Comparison of ENCODE assay signal across 9 mouse cellular contexts in genomic region chr5:31082935-31083625, GRCm38 (mm10). TPM values are rescaled to one million over a fixed set of nuclear protein-coding genes. Genes with fewer than 3 reads are reported as not detected.
DNase-seq lines count a peak whose midpoint lies in the region; ATAC-seq and TF ChIP-seq lines count a peak whose summit lies in the region.
"Had no signal": no experiment of that assay in that cellular context is flagged by ENCODE, and none has a peak within 500 bp of the region (broad histone marks: within the 10 kb centered on the region; RNA-seq: fewer than 3 reads in every experiment).

No protein-coding gene starts in this region.

- peaks cover 36% of the 10 kb centered on the region for H3K27me3 ChIP-seq in forebrain, embryonic 10.5 days (ENCODE audit: poor library complexity, severe bottlenecking)
- H3K27me3 ChIP-seq in forebrain, embryonic 14.5 days (replicated peaks; ENCODE audit: control insufficient read depth, insufficient read depth, low read length), result no peaks in the 10 kb centered on the region
- H3K27me3 ChIP-seq in hindbrain, embryonic 16.5 days (replicated peaks; ENCODE audit: control insufficient read depth, insufficient read depth, low read length), result no peaks in the 10 kb centered on the region

- no peak for DNase-seq in forebrain, embryonic 10.5 days (ENCODE audit: extremely low spot score, low spot score)
- DNase-seq in forebrain, embryonic 14.5 days (ENCODE audit: low spot score), result no peak
- peak; percentile 24 for DNase-seq in brain, embryonic 14.5 days (ENCODE audit: low read depth)
- DNase-seq in lung, postnatal 10 days, result peak; percentile 33
- DNase-seq in thymus, postnatal 0 days (ENCODE audit: low spot score), result no peak
- DNase-seq in cerebellum, postnatal 4 days (ENCODE audit: low spot score in 2 of 2), result no peak

- H3K9me3 ChIP-seq in forebrain, embryonic 10.5 days, result no peaks in the 10 kb centered on the region
- H3K9me3 ChIP-seq in forebrain, embryonic 14.5 days (replicated peaks; ENCODE audit: control insufficient read depth, low read length), result no peaks in the 10 kb centered on the region
- H3K9me3 ChIP-seq in hindbrain, embryonic 16.5 days (ENCODE audit: control insufficient read depth, low read length), result no peaks in the 10 kb centered on the region

- H3K36me3 ChIP-seq in forebrain, embryonic 10.5 days (replicated peaks), result peaks cover 15% of the 10 kb centered on the region
- peaks cover 10% of the 10 kb centered on the region for H3K36me3 ChIP-seq in forebrain, embryonic 14.5 days (ENCODE audit: control insufficient read depth, insufficient read depth, low read length)
- peaks cover 6% of the 10 kb centered on the region; the same call in 1 of the 2 replicates for H3K36me3 ChIP-seq in hindbrain, embryonic 16.5 days (ENCODE audit: control insufficient read depth, insufficient read depth, low read length)

- peaks cover 30% of the 10 kb centered on the region for H3K4me1 ChIP-seq in forebrain, embryonic 10.5 days
- H3K4me1 ChIP-seq in forebrain, embryonic 14.5 days (ENCODE audit: control insufficient read depth, insufficient read depth, low read length), result no peaks in the 10 kb centered on the region; the same call in 1 of the 2 replicates
- H3K4me1 ChIP-seq in hindbrain, embryonic 16.5 days (ENCODE audit: control insufficient read depth, insufficient read depth, low read depth, low read length), result no peaks in the 10 kb centered on the region

- no peak overlapping the region for H3K4me3 ChIP-seq in forebrain, embryonic 10.5 days
- H3K4me3 ChIP-seq in forebrain, embryonic 14.5 days (ENCODE audit: low read depth, low read length), result no peak overlapping the region
- no peak overlapping the region for H3K4me3 ChIP-seq in hindbrain, embryonic 16.5 days (ENCODE audit: low read length)

- ATAC-seq in forebrain, embryonic 14.5 days, result no peak
- peak; percentile 30; the same call in 1 of the 2 replicates for ATAC-seq in hindbrain, embryonic 16.5 days
- no peak for ATAC-seq in cerebellum, adult (ENCODE audit: insufficient number of reproducible peaks, low FRiP score, low TSS enrichment)

- WGBS in forebrain, embryonic 10.5 days, result 46% methylated on average over 12 of the region's 12 CpGs
- WGBS in forebrain, embryonic 14.5 days, result 42% methylated on average over 12 of the region's 12 CpGs
- 42% methylated on average over 12 of the region's 12 CpGs for WGBS in hindbrain, embryonic 16.5 days

- TF ChIP-seq POLR2A in brain, embryonic 14.5 days (IDR thresholded peaks at IDR 0.05; ENCODE audit: borderline replicate concordance, extremely low read depth, insufficient read depth, insufficient read length, poor library complexity, severe bottlenecking), result no peak

- 0 out of 2 replicates have a peak overlapping the region, but pooled peaks have one; percentile 5 for H3K27ac ChIP-seq in forebrain, embryonic 10.5 days
- no peak overlapping the region for H3K27ac ChIP-seq in forebrain, embryonic 14.5 days (ENCODE audit: low read depth, low read length)
- H3K27ac ChIP-seq in hindbrain, embryonic 16.5 days (ENCODE audit: low read depth, low read length), result 0 out of 2 replicates have a peak overlapping the region, but pooled peaks have one; percentile 29

- TF ChIP-seq CTCF in brain, embryonic 14.5 days (IDR thresholded peaks at IDR 0.05; ENCODE audit: borderline replicate concordance, extremely low read depth, insufficient read depth, insufficient read length), result no peak

- H3K9ac ChIP-seq in forebrain, embryonic 14.5 days (ENCODE audit: low read length), result no peak overlapping the region
- H3K9ac ChIP-seq in hindbrain, embryonic 16.5 days (ENCODE audit: low read depth, low read length), result 0 out of 2 replicates have a peak overlapping the region, but pooled peaks have one; percentile 8

- no peak overlapping the region for H3K4me2 ChIP-seq in forebrain, embryonic 14.5 days (ENCODE audit: low read length)
- no peak overlapping the region for H3K4me2 ChIP-seq in hindbrain, embryonic 16.5 days (ENCODE audit: low read length)

RNA-seq across cellular contexts. Expression of gene Dnajc5g, which starts 23.0 kb away (rescaled TPM):
- not detected in 2 replicates for polyA plus RNA-seq in forebrain, embryonic 10.5 days (2016; fragmentation: Nextera tagmentation; extraction: Ambion mirVana)
- polyA plus RNA-seq in forebrain, embryonic 14.5 days (2014; fragmentation: Nextera tagmentation; extraction: Ambion mirVana), result not detected in 2 replicates
- not detected in 2 replicates for polyA plus RNA-seq in brain, embryonic 14.5 days (2012; rRNA removed)
- not detected in 2 replicates for polyA plus RNA-seq in hindbrain, embryonic 16.5 days (2015; fragmentation: Nextera tagmentation; extraction: Ambion mirVana)
- not detected in 2 replicates for polyA plus RNA-seq in thymus, postnatal 0 days (2015; fragmentation: Nextera tagmentation; extraction: Ambion mirVana)
- polyA plus RNA-seq: urinary bladder, adult 2 months had no signal

RNA-seq across cellular contexts. Expression of gene Slc30a3, which starts 25.0 kb away (rescaled TPM):
- 0.32 and 0.39 TPM in 2 replicates for polyA plus RNA-seq in forebrain, embryonic 10.5 days (2016; fragmentation: Nextera tagmentation; extraction: Ambion mirVana)
- 2.0 TPM in 2 replicates for polyA plus RNA-seq in forebrain, embryonic 14.5 days (2014; fragmentation: Nextera tagmentation; extraction: Ambion mirVana)
- 21.2 and 31.6 TPM in 2 replicates for polyA plus RNA-seq in brain, embryonic 14.5 days (2012; rRNA removed)
- 44.3 and 52.7 TPM in 2 replicates for polyA plus RNA-seq in hindbrain, embryonic 16.5 days (2015; fragmentation: Nextera tagmentation; extraction: Ambion mirVana)
- 0.07 and 0.30 TPM in 2 replicates for polyA plus RNA-seq in thymus, postnatal 0 days (2015; fragmentation: Nextera tagmentation; extraction: Ambion mirVana)

RNA-seq across cellular contexts. Expression of gene Cad, which starts 28.5 kb away (rescaled TPM):
- 76.4 and 79.3 TPM in 2 replicates for polyA plus RNA-seq in forebrain, embryonic 10.5 days (2016; fragmentation: Nextera tagmentation; extraction: Ambion mirVana)
- 16.5 and 19.4 TPM in 2 replicates for polyA plus RNA-seq in forebrain, embryonic 14.5 days (2014; fragmentation: Nextera tagmentation; extraction: Ambion mirVana)
- polyA plus RNA-seq in brain, embryonic 14.5 days (2012; rRNA removed), result 33.8 and 34.0 TPM in 2 replicates
- 11.6 and 16.8 TPM in 2 replicates for polyA plus RNA-seq in hindbrain, embryonic 16.5 days (2015; fragmentation: Nextera tagmentation; extraction: Ambion mirVana)
- 15.3 and 16.8 TPM in 2 replicates for polyA plus RNA-seq in thymus, postnatal 0 days (2015; fragmentation: Nextera tagmentation; extraction: Ambion mirVana)

RNA-seq across cellular contexts. Expression of gene Trim54, which starts 33.4 kb away (rescaled TPM):
- polyA plus RNA-seq in forebrain, embryonic 10.5 days (2016; fragmentation: Nextera tagmentation; extraction: Ambion mirVana), result 0.11 TPM in 1 of 2 replicates, not detected in the other
- polyA plus RNA-seq in forebrain, embryonic 14.5 days (2014; fragmentation: Nextera tagmentation; extraction: Ambion mirVana), result not detected in 2 replicates
- 0.05 TPM in 1 of 2 replicates, not detected in the other for polyA plus RNA-seq in brain, embryonic 14.5 days (2012; rRNA removed)
- polyA plus RNA-seq in hindbrain, embryonic 16.5 days (2015; fragmentation: Nextera tagmentation; extraction: Ambion mirVana), result 1.00 TPM in 1 of 2 replicates, not detected in the other
- 0.14 and 0.16 TPM in 2 replicates for polyA plus RNA-seq in thymus, postnatal 0 days (2015; fragmentation: Nextera tagmentation; extraction: Ambion mirVana)
- polyA plus RNA-seq: urinary bladder, adult 2 months had no signal

RNA-seq across cellular contexts. Expression of gene Slc5a6, which starts 34.4 kb away (rescaled TPM):
- 10.7 and 12.7 TPM in 2 replicates for polyA plus RNA-seq in forebrain, embryonic 10.5 days (2016; fragmentation: Nextera tagmentation; extraction: Ambion mirVana)
- 12.1 and 13.7 TPM in 2 replicates for polyA plus RNA-seq in forebrain, embryonic 14.5 days (2014; fragmentation: Nextera tagmentation; extraction: Ambion mirVana)
- polyA plus RNA-seq in brain, embryonic 14.5 days (2012; rRNA removed), result 40.7 and 44.5 TPM in 2 replicates
- 30.1 and 31.6 TPM in 2 replicates for polyA plus RNA-seq in hindbrain, embryonic 16.5 days (2015; fragmentation: Nextera tagmentation; extraction: Ambion mirVana)
- polyA plus RNA-seq in thymus, postnatal 0 days (2015; fragmentation: Nextera tagmentation; extraction: Ambion mirVana), result 7.0 and 8.7 TPM in 2 replicates

Comparison
In these comparisons a context has a peak if more than half of its experiments do, and no peak if none do; other contexts are left out.
1. DNase-seq: peak in brain, embryonic 14.5 days (single experiment) and lung, postnatal 10 days (single experiment); none in forebrain, embryonic 10.5 days (single experiment), forebrain, embryonic 14.5 days (single experiment), thymus, postnatal 0 days (single experiment) and cerebellum, postnatal 4 days (0 of 2).